Mouse (Mus musculus): Measurements from ENCODE around the gene Usp4.

Gene Usp4

DNA sequence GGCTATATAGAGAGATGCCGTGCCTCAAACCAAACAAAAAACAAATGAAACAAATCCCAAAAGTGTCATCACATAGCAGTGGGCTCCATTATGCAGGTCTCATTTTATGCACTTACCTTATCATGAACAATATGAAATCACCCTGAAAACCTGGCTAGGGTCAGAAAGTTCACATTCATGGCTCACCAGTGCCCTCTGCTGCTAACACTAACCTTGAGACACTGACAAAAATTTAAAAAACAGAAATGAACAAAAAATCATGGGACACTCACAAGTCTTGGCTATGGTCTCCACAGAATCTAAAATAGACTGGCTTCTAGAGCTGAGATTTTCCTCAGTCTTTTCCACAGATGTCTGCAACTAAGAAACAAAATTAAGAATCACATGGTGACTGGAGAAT is 64.6 kb downstream of the Usp4 start:
- no peak for DNase-seq (ENCODE audit: low spot score)

DNA sequence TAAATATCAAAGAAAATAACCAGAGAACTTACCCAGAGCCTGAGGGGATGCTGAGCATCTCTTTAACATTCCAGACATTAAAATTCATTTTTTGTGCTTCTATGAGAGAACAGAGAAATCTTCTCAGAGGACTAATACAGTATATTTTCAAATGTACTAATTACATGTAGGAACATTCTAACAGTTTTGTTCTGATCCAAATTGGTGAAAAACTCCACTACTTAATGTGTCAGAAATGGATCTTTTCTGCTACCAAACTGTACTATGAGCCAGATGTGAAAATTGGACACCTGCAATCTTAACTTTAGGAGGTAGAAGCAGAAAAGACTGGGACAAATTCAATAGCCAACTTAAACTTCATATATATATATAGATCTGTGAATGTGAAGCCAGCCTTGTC is 80.7 kb downstream of the Usp4 start, which contains the start of gene Ccdc36:
Gene Ccdc36 (minus strand): TSS at position 101 of the 400 bp plus-strand sequence.
- no peak for DNase-seq (ENCODE audit: low spot score)

DNA sequence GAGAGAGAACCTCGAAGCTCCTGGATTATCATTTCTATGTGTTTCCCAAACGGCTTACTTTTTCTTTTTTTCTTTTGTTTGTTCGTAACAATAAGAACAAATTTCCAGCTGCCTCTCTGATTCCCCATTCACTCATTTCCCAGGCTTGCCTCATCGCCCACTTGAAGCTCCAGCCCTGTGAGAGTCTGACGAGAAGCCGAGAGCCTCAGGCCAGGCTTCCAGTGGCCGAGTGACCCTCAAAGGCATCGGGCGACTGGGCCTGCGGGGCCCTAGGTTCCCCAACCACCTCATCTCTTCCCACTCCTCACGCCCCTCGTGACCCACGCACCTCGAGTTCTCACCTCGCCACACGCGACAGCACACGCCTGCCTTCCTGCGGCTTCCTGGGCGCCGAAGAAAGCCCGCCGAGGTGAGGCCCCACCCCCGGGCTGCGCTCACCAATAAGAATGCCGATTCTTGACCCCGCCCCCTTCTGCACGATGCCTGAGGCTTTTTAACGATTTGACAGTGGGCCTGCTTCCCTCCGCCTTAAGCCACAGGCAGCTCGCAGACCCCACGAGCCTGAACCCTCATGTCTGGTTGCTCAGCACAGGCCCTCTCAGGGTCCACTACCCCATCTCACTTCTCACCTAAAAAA is 83.9 kb downstream of the Usp4 start:
- DNase-seq (ENCODE audit: low spot score), result no peak

DNA sequence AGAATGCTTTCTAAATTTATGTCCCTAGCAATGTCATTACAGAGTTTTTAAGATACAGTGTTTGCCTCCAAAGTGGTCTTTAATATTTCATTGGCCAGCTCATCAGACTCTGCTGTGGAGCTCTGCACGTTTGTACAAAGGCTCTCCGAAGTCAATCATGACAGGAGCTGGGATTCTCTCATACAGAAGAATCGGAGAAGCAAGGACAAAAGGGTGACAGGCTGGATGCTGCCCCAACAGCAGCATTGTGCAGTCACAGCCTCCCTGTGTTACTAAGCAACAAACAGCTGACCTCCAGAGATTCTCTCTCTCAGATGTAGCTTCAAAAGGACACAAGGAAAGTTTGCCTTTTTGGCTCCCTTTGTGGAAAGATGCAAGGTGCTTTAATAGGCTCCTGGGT is 88.5 kb downstream of the Usp4 start, which contains the start of gene BC048562:
Gene BC048562 (plus strand): TSS at position 301 of the 400 bp plus-strand sequence.
- no peak for DNase-seq (ENCODE audit: low spot score)

DNA sequence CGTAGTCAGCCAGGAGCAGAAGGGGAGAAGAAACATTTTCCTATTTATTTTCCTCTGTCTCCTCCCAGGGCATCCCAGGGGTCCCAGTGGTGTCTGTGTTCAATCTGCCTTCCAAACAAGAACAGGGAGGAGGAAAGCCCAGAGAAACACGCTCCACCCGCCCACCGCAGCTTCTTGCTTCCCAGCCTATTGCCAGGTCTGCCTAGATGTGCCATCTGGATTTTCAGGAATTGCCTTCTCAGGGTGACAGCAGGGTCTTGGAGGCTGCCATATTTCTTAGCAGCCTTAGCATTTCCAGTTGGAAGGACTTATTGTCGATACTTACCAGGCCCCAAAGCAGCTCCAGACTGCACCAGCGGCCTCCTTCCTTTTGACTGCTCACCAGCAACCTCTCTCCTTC is 91.5 kb downstream of the Usp4 start:
- no peak for DNase-seq (ENCODE audit: low spot score)

DNA sequence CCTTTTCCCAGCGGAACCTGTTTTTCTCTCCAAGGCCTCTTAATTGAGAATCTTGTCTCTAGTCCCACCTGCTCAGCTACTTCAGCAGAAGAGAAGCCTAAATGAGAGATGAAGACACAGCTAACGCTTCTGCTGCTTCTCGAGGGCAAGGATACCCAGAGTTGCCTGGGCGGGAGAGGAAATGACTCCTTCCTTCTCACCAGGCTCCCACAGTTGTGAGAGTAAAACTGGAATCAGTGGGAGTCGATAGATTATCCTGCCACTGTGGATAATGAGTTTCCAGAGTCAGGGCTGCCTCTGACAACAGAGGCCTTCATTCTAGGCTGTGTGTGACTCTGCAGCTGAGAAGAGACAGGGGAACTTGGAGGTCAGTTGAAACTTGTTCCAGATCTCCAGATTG is 92.8 kb downstream of the Usp4 start:
- no peak for DNase-seq (ENCODE audit: low spot score)

DNA sequence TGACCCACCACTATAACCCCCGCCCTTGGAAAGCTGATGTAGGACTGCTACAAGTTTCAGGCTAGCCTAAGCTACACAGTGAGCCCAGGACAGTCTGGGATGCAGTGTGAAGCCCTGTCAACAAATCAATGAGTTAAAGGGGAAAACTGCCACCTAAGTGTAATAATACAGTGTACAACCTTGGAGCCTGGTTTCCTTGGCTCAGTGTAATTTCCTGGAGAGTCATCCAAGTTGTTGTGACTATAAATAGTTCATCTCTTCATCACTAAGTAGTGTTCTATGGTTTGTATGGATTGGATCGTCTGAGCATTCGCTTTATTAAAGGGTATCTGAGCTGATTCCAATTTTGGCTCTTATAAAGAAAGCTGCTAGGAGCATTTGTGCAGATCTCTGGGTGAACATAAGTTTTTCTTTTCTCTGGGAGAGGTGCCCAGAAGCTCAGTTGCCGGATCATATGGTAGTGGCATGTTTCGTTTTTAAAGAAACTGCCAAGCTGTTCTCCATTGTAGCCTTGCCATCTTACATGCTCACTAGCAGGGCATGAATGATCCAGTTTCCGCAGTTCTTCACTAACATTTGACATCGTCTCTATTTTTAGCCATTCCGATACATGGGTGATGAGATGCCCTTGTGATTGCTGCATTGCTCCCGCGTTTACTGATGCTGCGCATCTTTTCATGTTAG is 93.7 kb downstream of the Usp4 start:
- no peak for DNase-seq (ENCODE audit: low spot score)
